Mouse (Mus musculus) cerebral cortex, adult 2 months (tissue): ENCODE measurements around the gene Olfr1388.

ENCODE experiments used
- WGBS: fragments of 180-500 bp; shearing (Covaris S2); methylation state at CpG from one replicate; pipeline ENCODE4 v1.1.7; 2018; 5-methylcytosine and 5-hydroxymethylcytosine counted together

Olfr1388 gene

GRCm38 (mm10) chr11:49436411-49436810 lies at the start of gene Olfr1388:
Gene Olfr1388, plus strand, starts transcription at chr11:49436624.
- 34% methylated on average over 3 of the region's 3 CpGs for WGBS

- WGBS = 48% methylated on average over 1 of the region's 1 CpGs
These were observed 43.7 kb upstream of the Olfr1388 start for GRCm38 (mm10) chr11:49392707-49393106.

GRCm38 (mm10) chr11:49406784-49407183 lies 29.6 kb upstream of the Olfr1388 start:
- 65% methylated on average over 3 of the region's 3 CpGs for WGBS

GRCm38 (mm10) chr11:49410540-49410939 lies 25.9 kb upstream of the Olfr1388 start:
- WGBS = 34% methylated on average over 1 of the region's 1 CpGs

GRCm38 (mm10) chr11:49422767-49423166 lies 13.7 kb upstream of the Olfr1388 start, which contains the start of gene Olfr1389:
Gene Olfr1389, plus strand, starts transcription at chr11:49423067.
- 84% methylated on average over 2 of the region's 2 CpGs for WGBS

DNA sequence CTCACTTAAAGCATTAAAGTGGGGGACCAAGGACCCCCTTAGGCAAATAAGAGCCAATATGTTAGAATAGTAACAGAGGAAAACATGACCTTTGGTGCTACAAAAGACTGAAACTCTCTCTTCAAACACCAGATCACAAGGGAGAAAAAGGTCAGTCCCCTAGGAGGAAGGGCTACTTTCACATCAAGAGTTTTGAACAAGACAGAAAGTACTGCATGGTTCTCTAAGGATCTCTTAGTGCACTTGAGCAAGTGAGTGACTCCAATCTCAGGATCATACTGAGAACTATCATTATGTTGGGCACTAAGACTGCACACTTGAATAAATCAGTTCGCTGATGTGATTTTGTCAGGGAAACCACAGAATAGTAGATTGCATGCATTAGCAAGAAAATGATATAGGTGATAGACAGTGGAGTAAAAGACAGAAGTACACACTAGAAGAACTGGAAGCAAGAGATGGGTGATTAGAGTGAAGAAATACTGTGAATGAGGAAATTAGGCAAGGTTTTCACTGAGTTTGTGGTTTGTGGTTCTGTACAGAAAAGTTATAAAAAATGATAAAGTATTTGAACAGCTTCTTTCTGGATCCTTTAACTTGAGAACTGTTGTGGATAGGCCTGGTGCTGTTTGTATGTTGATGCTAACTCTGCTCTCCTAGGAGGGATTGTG lies 11.0 kb upstream of the Olfr1388 start:
- WGBS = 86% methylated on average over 1 of the region's 1 CpGs

GRCm38 (mm10) chr11:49429641-49430040 lies 6.8 kb upstream of the Olfr1388 start:
- 54% methylated on average over 2 of the region's 2 CpGs for WGBS

DNA sequence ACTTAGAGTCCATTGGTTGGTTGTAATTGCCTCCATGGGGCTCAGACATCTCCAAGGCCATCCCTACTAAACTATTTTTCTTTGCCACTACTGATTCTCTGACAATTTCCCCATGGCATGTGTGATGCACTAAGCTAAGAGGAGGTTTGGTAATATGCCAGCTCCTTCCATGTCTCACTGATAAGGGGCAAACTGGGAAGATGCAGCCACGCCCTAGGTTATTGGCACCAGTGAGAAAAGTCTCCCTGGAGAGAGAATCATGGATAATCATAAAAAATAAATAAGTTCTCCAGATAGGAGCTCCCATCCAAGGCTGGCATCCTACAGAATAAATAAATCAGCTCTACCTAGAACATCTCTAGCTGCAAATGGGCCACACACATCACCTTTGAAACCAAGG lies 18.6 kb downstream of the Olfr1388 start, which contains the start of gene Olfr1387:
TSS of gene Olfr1387 (plus strand) at position 301 of the 400 bp plus-strand sequence.
- 87% methylated on average over 1 of the region's 1 CpGs for WGBS

DNA sequence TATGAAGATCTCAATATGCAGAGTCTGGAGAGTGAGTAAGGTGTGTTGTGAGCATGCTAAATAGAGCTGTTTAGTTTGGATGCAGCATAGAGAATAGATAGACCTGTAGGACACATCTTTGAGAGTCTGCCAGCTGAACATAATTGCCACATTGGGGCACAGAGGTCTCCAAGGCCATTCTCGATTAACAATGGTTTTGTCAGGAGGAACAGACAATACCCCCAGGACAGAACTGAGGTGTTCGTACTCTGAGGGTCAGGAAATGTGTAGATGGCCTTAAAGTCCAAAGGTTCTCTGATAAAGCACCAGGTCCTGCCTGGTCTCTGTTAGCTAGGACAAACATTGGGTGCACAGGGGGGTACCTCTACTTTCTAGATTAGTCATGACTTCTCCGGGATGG lies 28.3 kb downstream of the Olfr1388 start, which contains the start of gene Olfr1386:
TSS of gene Olfr1386 (plus strand) at position 301 of the 400 bp plus-strand sequence.
- WGBS = 89% methylated on average over 3 of the region's 3 CpGs

DNA sequence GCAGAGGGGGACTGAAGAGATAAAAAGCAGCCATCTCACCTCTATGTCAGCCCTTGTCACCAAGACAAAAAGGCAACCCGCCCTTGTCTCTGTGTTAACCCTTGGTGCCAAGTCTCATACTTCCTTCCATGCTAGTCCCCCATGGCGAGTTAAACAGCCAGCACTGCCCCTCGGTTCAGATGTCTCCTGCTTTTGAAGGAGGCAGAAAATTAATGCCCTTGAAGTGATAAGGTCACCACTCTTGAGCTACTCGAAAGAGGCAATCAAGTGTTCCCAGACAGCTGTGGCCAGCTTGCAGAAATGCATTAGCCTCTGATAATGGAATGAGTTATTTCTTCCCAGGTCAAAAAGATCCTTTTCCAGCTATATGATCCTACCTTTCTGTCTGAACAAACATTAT lies 49.5 kb downstream of the Olfr1388 start:
- WGBS = 81% methylated on average over 4 of the region's 4 CpGs

- WGBS = 74% methylated on average over 1 of the region's 1 CpGs
These were observed 52.3 kb downstream of the Olfr1388 start, which contains the start of gene Olfr1385 for GRCm38 (mm10) chr11:49488770-49489169. Gene Olfr1385, plus strand, starts transcription at chr11:49489070.
